8 mouse cellular contexts compared by ENCODE assay signal in the genomic region with DNA sequence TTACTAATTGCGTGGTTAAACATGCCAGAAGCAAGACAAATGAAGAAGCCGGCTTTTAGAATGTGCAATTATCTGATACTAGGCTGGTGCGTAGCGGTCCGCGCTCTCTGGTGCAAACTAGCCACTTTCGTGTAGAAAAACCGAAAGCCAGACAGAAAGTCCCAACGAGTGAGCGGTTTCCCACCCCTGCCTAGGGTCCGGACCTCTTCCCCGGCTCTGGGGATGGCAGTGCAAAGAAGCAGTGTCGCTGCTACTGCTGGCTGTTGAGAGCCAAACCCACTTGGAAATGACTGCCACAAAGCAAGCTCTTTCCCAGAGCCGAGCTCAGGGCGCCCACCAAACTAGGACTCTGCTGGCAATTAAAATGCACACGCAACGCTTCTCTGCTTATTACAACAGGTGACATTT. TPM values are rescaled to one million over a fixed set of nuclear protein-coding genes. Genes with fewer than 3 reads are reported as not detected.
DNase-seq lines count a peak whose midpoint lies in the region; ATAC-seq and TF ChIP-seq lines count a peak whose summit lies in the region.

No protein-coding gene starts in this region.

- no peak overlapping the region for H3K27ac ChIP-seq in spleen, adult 2 months (ENCODE audit: insufficient read depth, low read length)
- H3K27ac ChIP-seq in limb, embryonic 14.5 days (replicated peaks; ENCODE audit: low read depth, low read length): 0 out of 2 replicates have a peak overlapping the region, but pooled peaks have one; percentile 87
- 0 out of 2 replicates have a peak overlapping the region, but pooled peaks have one; percentile 41 for H3K27ac ChIP-seq in neural tube, embryonic 15.5 days (replicated peaks)

- H3K4me3 ChIP-seq in spleen, adult 2 months (ENCODE audit: extremely low read depth, insufficient read depth, insufficient read length): peak overlapping the region; percentile 44
- peak overlapping the region; percentile 50 for H3K4me3 ChIP-seq in limb, embryonic 14.5 days (replicated peaks; ENCODE audit: low read length)
- peak overlapping the region; percentile 14 for H3K4me3 ChIP-seq in neural tube, embryonic 15.5 days (replicated peaks)

- no peaks in the 10 kb centered on the region for H3K36me3 ChIP-seq in spleen, adult 2 months (ENCODE audit: control insufficient read depth, insufficient read depth, low read length)
- H3K36me3 ChIP-seq in limb, embryonic 14.5 days (ENCODE audit: control insufficient read depth, insufficient read depth, low read length): no peaks in the 10 kb centered on the region
- no peaks in the 10 kb centered on the region for H3K36me3 ChIP-seq in neural tube, embryonic 15.5 days

- peak overlapping the region; percentile 77 for H3K9ac ChIP-seq in limb, embryonic 14.5 days (ENCODE audit: low read depth, low read length, severe bottlenecking)
- H3K9ac ChIP-seq in neural tube, embryonic 15.5 days (replicated peaks): peak overlapping the region; percentile 1; the same call in 1 of the 2 replicates

- peak overlapping the region; percentile 94 for H3K4me2 ChIP-seq in limb, embryonic 14.5 days (replicated peaks; ENCODE audit: low read depth, low read length, severe bottlenecking)
- H3K4me2 ChIP-seq in neural tube, embryonic 15.5 days: peak overlapping the region; percentile 74

- DNase-seq in cerebellum, postnatal 14 days: peak; percentile 24 to 54
- no peak for DNase-seq in cerebellum, adult 9-11 months
- no peak for DNase-seq in spleen, adult 2 months (ENCODE audit: low read depth in 1 of 2, low spot score in 2 of 2)
- DNase-seq in spleen, adult 12 weeks (ENCODE audit: low spot score): no peak
- DNase-seq in heart, postnatal 14 days: peak; percentile 24 to 36
- no peak for DNase-seq in limb, embryonic 14.5 days (ENCODE audit: low spot score)
- DNase-seq in frontal cortex, adult 2 months (ENCODE audit: extremely low spot score in 1 of 2, low spot score in 1 of 2): no peak

- ATAC-seq in limb, embryonic 14.5 days (ENCODE audit: low FRiP score, low read depth): no peak
- no peak for ATAC-seq in neural tube, embryonic 15.5 days (ENCODE audit: low FRiP score)

- peaks cover 17% of the 10 kb centered on the region for H3K4me1 ChIP-seq in spleen, adult 2 months (ENCODE audit: control insufficient read depth, insufficient read depth, insufficient read length)
- H3K4me1 ChIP-seq in limb, embryonic 14.5 days (ENCODE audit: control insufficient read depth, insufficient read depth, low read length): peaks cover 8% of the 10 kb centered on the region; the same call in 1 of the 2 replicates
- peaks cover 32% of the 10 kb centered on the region for H3K4me1 ChIP-seq in neural tube, embryonic 15.5 days

- TF ChIP-seq CTCF in spleen, adult 2 months (IDR thresholded peaks at IDR 0.05; ENCODE audit: extremely low read depth, insufficient read depth, insufficient read length, insufficient replicate concordance): no peak

- H3K9me3 ChIP-seq in limb, embryonic 14.5 days (ENCODE audit: control insufficient read depth, low read length): no peaks in the 10 kb centered on the region
- no peaks in the 10 kb centered on the region for H3K9me3 ChIP-seq in neural tube, embryonic 15.5 days (replicated peaks)

- intact Hi-C loops in heart, postnatal 14 days (cut with DNase I): no loop called here

- H3K27me3 ChIP-seq in spleen, adult 2 months (ENCODE audit: control insufficient read depth, insufficient read depth, low read length): peaks cover 36% of the 10 kb centered on the region
- H3K27me3 ChIP-seq in limb, embryonic 14.5 days (ENCODE audit: control insufficient read depth, insufficient read depth, low read length): peaks cover 43% of the 10 kb centered on the region
- H3K27me3 ChIP-seq in neural tube, embryonic 15.5 days (replicated peaks): peaks cover 73% of the 10 kb centered on the region

- TF ChIP-seq POLR2A in spleen, adult 2 months (IDR thresholded peaks at IDR 0.05; ENCODE audit: low read depth, low read length): no peak
- TF ChIP-seq POLR2A in limb, embryonic 14.5 days (IDR thresholded peaks at IDR 0.05; ENCODE audit: borderline replicate concordance, extremely low read depth, insufficient read depth, insufficient read length): no peak

- WGBS in spleen, adult 2 months: 2% methylated on average over 17 of the region's 17 CpGs
- WGBS in limb, embryonic 14.5 days: 2% methylated on average over 17 of the region's 17 CpGs
- 1% methylated on average over 17 of the region's 17 CpGs for WGBS in neural tube, embryonic 15.5 days

RNA-seq across cellular contexts. Expression of a gene that starts 3.7 kb away (rescaled TPM):
- polyA plus RNA-seq in spleen, adult 2 months (2012; rRNA removed): 95.4 and 115 TPM in 2 replicates
- 10 to 100 TPM; 31.6 to 35.3 TPM for total RNA-seq in heart, postnatal 14 days (2021)
- polyA plus RNA-seq in limb, embryonic 14.5 days (2012; rRNA removed): 126 and 139 TPM in 2 replicates
- 72.8 and 76.9 TPM in 2 replicates for polyA plus RNA-seq in limb, embryonic 14.5 days (2014; fragmentation: Nextera tagmentation; extraction: Ambion mirVana)
- polyA plus RNA-seq in neural tube, embryonic 15.5 days (2015; fragmentation: Nextera tagmentation; extraction: Ambion mirVana): 95.6 and 95.8 TPM in 2 replicates
- polyA plus RNA-seq in frontal cortex, adult 2 months (2012; rRNA removed): 193 and 212 TPM in 2 replicates

RNA-seq across cellular contexts. Expression of a gene that starts 57.0 kb away (rescaled TPM):
- 48.1 and 54.8 TPM in 2 replicates for polyA plus RNA-seq in spleen, adult 2 months (2012; rRNA removed)
- 10 to 100 TPM; 75.4 to 82.6 TPM for total RNA-seq in heart, postnatal 14 days (2021)
- polyA plus RNA-seq in limb, embryonic 14.5 days (2012; rRNA removed): 155 and 194 TPM in 2 replicates
- 190 and 191 TPM in 2 replicates for polyA plus RNA-seq in limb, embryonic 14.5 days (2014; fragmentation: Nextera tagmentation; extraction: Ambion mirVana)
- 223 and 244 TPM in 2 replicates for polyA plus RNA-seq in neural tube, embryonic 15.5 days (2015; fragmentation: Nextera tagmentation; extraction: Ambion mirVana)
- polyA plus RNA-seq in frontal cortex, adult 2 months (2012; rRNA removed): 190 and 194 TPM in 2 replicates

Comparison
In these comparisons a context has a peak if more than half of its experiments do, and no peak if none do; other contexts are left out.
1. DNase-seq: peak in cerebellum, postnatal 14 days (2 of 2) and heart, postnatal 14 days (2 of 2); none in cerebellum, adult 9-11 months (single experiment), spleen, adult 2 months (0 of 2), spleen, adult 12 weeks (single experiment), limb, embryonic 14.5 days (single experiment) and frontal cortex, adult 2 months (0 of 2).
2. Peak in every context shown above with its lines, with median percentiles within 50 percentile points of each other: H3K4me3 ChIP-seq.